Mouse (Mus musculus): ENCODE measurements at regions not wholly inside any gene's neighbourhood (a gene's known extent, or its start where the extent isn't known, plus 50 kb on each side); places are given as distances from the start of the nearest gene placed in this dataset.

DNA sequence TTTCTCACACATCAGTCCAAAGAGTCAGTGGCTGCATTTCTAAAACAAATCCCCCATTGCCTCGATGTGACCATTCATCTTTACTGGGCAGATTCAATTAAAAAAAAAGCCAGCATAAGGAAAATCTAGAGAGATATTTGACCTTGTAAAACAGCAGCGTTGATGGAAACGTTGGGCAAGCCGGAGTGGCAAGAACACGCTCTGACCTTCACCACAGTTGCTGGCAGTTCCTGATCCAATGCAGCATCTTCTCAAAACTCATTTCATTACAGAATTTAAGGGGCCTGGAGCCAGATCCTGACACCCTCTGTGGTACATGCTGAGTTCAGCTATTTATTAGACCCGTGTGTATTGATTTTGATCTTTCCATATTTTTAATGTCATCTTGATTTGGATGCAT lies 225.7 kb upstream of the Rnd3 start:
- Histone ChIP-seq H3K9ac (ENCODE audit: control insufficient read depth, low read depth, low read length, poor library complexity, severe bottlenecking) (no peak overlapping the region), H3K4me3 (ENCODE audit: control insufficient read depth in 1 of 2, insufficient read depth in 1 of 2, low read depth in 2 of 2, low read length in 2 of 2) (no peak overlapping the region), H3K4me1 (ENCODE audit: control insufficient read depth in 1 of 2, insufficient read depth in 2 of 2, low read length in 2 of 2) (no peaks in the 10 kb centered on the region), H3K79me2 (ENCODE audit: control insufficient read depth, insufficient read depth, low read length, poor library complexity) (no peaks in the 10 kb centered on the region), H3K27ac (ENCODE audit: control insufficient read depth, low read depth, low read length) (no peak overlapping the region), H3K9me3 (replicated peaks; ENCODE audit: insufficient read depth, low read length) (no peaks in the 10 kb centered on the region), H3K36me3 (ENCODE audit: control insufficient read depth in 1 of 2, insufficient read depth in 2 of 2, low read length in 2 of 2) (no peaks in the 10 kb centered on the region), H3K27me3 (ENCODE audit: control insufficient read depth in 1 of 2, insufficient read depth in 2 of 2, low read length in 2 of 2) (no peaks in the 10 kb centered on the region)
- TF ChIP-seq MAX (IDR thresholded peaks at IDR 0.05; ENCODE audit: low read length) = no peak
- TF ChIP-seq MXI1 (IDR thresholded peaks at IDR 0.05; ENCODE audit: low read depth, low read length) = no peak
- no peak for DNase-seq (ENCODE audit: low read depth, low spot score)

DNA sequence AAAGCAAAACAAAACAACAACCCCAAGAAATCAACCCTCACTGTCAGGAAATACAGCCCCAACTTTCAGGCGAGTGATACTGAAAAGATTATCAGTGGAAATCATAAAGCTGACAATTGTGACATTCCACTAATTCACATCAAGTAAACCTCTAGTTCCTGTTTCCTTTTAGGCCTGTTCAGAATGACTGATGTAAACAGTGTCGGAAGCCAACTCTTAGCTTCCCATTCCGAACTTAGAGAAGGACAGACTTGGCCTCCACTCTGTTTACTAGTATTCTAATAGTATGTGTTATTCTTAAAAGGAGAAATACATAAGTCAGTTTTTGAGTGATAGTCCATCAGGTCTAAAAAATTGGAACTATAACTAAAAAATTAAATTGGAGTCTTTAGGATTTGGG lies 223.9 kb upstream of the Rnd3 start:
- Histone ChIP-seq H3K9me3 (replicated peaks; ENCODE audit: insufficient read depth, low read length) (no peaks in the 10 kb centered on the region), H3K9ac (ENCODE audit: control insufficient read depth, low read depth, low read length, poor library complexity, severe bottlenecking) (no peak overlapping the region)
- TF ChIP-seq CHD1 (IDR thresholded peaks at IDR 0.05; ENCODE audit: low read depth, low read length) (no peak), ZNF384 (IDR thresholded peaks at IDR 0.05; ENCODE audit: low read depth, low read length) (no peak), USF2 (IDR thresholded peaks at IDR 0.05; ENCODE audit: borderline replicate concordance in 1 of 2, insufficient read depth in 1 of 2, low read depth in 1 of 2, low read length in 2 of 2) (no peak), EP300 (IDR thresholded peaks at IDR 0.05; ENCODE audit: low read depth in 1 of 2, low read length in 2 of 2) (no peak), E2F4 (IDR thresholded peaks at IDR 0.05; ENCODE audit: borderline replicate concordance, low read depth, low read length) (no peak), MAX (IDR thresholded peaks at IDR 0.05; ENCODE audit: low read length) (no peak), UBTF (IDR thresholded peaks at IDR 0.05; ENCODE audit: borderline replicate concordance, insufficient read depth, low read depth, low read length) (no peak), POLR2A (IDR thresholded peaks at IDR 0.05; ENCODE audit: control insufficient read depth in 1 of 2, insufficient read depth in 1 of 2, low read depth in 1 of 2, low read length in 2 of 2, poor library complexity in 1 of 2) (no peak), TBP (IDR thresholded peaks at IDR 0.05; ENCODE audit: low read depth, low read length) (no peak), NELFE (IDR thresholded peaks at IDR 0.05; ENCODE audit: low read depth, low read length) (no peak)

DNA sequence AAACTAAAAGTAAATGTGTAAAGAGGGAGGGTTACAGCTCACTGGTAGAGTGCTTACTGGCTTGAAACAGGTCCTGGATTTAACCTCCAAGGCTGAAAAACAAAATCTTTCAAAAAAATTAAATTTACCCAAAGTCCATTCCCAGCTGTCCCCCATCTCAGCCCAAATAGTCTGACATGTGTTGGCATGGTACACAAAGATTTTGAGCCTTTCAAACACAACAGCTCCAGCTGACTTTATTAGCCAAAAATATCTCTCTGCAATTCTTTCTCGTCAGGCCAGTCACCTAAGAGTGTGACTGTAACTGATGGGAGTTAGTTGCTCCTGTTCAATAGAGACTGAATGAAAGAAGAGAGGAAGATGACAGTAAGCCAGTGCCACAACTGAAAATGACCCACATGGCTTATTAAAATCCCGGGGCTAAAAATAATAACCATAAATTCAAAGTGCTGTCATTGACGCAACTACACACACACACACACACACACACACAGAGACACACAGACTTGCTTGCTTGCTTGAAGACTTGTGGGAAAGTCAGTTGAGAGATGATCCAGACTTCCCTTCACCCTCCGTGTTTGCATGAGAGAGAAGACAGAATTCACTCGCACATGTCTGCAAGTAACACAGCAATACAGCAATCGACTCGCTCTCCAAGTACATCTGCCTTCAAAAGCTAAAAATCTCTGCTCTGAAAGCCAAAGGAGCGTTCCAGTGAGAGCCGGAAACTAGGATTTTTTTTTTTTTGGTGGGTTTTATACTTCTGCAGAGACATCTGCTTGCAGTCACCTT lies 214.1 kb upstream of the Rnd3 start:
- Histone ChIP-seq H3K27me3 (ENCODE audit: control insufficient read depth in 1 of 2, insufficient read depth in 2 of 2, low read length in 2 of 2) (no peaks in the 10 kb centered on the region), H3K4me1 (ENCODE audit: control insufficient read depth in 1 of 2, insufficient read depth in 2 of 2, low read length in 2 of 2) (no peaks in the 10 kb centered on the region), H3K9ac (ENCODE audit: control insufficient read depth, low read depth, low read length, poor library complexity, severe bottlenecking) (no peak overlapping the region), H3K27ac (ENCODE audit: control insufficient read depth, low read depth, low read length) (no peak overlapping the region), H3K9me3 (replicated peaks; ENCODE audit: insufficient read depth, low read length) (no peaks in the 10 kb centered on the region), H3K36me3 (ENCODE audit: control insufficient read depth in 1 of 2, insufficient read depth in 2 of 2, low read length in 2 of 2) (no peaks in the 10 kb centered on the region), H3K79me2 (ENCODE audit: control insufficient read depth, insufficient read depth, low read length, poor library complexity) (no peaks in the 10 kb centered on the region), H3K4me3 (ENCODE audit: control insufficient read depth in 1 of 2, insufficient read depth in 1 of 2, low read depth in 2 of 2, low read length in 2 of 2) (no peak overlapping the region)
- DNase-seq (ENCODE audit: low read depth, low spot score) = no peak
- TF ChIP-seq CHD2 (IDR thresholded peaks at IDR 0.05; ENCODE audit: low read length) (no peak), MEF2A (IDR thresholded peaks at IDR 0.05; ENCODE audit: extremely low read depth, insufficient replicate concordance, low read depth, low read length, poor library complexity, severe bottlenecking) (no peak), POLR2AphosphoS2 (IDR thresholded peaks at IDR 0.05; ENCODE audit: low read length) (no peak), EP300 (IDR thresholded peaks at IDR 0.05; ENCODE audit: low read depth in 1 of 2, low read length in 2 of 2) (no peak), RCOR1 (IDR thresholded peaks at IDR 0.05; ENCODE audit: low read depth, low read length) (no peak), TCF12 (IDR thresholded peaks at IDR 0.05; ENCODE audit: low read depth, low read length) (no peak), ZC3H11A (IDR thresholded peaks at IDR 0.05; ENCODE audit: low read depth, low read length) (no peak), ZKSCAN1 (IDR thresholded peaks at IDR 0.05; ENCODE audit: low read depth, low read length) (no peak), MYB (IDR thresholded peaks at IDR 0.05; ENCODE audit: low read depth, low read length) (no peak), SMC3 (IDR thresholded peaks at IDR 0.05; ENCODE audit: low read depth, low read length) (no peak), NRF1 (IDR thresholded peaks at IDR 0.05; ENCODE audit: insufficient read depth, low read depth, low read length, poor library complexity, severe bottlenecking) (no peak), HCFC1 (IDR thresholded peaks at IDR 0.05; ENCODE audit: low read depth, low read length) (no peak), MAZ (IDR thresholded peaks at IDR 0.05; ENCODE audit: low read depth, low read length) (no peak), UBTF (IDR thresholded peaks at IDR 0.05; ENCODE audit: borderline replicate concordance, insufficient read depth, low read depth, low read length) (no peak), POLR2AphosphoS5 (IDR thresholded peaks at IDR 0.05; ENCODE audit: borderline replicate concordance, low read depth, low read length) (no peak), GABPA (IDR thresholded peaks at IDR 0.05; ENCODE audit: low read depth, low read length) (no peak)

More for the DNA sequence above, 223.9 kb upstream of the Rnd3 start:
- Histone ChIP-seq H3K27ac (ENCODE audit: control insufficient read depth, low read depth, low read length) (no peak overlapping the region), H3K4me3 (ENCODE audit: control insufficient read depth in 1 of 2, insufficient read depth in 1 of 2, low read depth in 2 of 2, low read length in 2 of 2) (no peak overlapping the region), H3K79me2 (ENCODE audit: control insufficient read depth, insufficient read depth, low read length, poor library complexity) (no peaks in the 10 kb centered on the region), H3K4me1 (ENCODE audit: control insufficient read depth in 1 of 2, insufficient read depth in 2 of 2, low read length in 2 of 2) (no peaks in the 10 kb centered on the region), H3K27me3 (ENCODE audit: control insufficient read depth in 1 of 2, insufficient read depth in 2 of 2, low read length in 2 of 2) (no peaks in the 10 kb centered on the region), H3K36me3 (ENCODE audit: control insufficient read depth in 1 of 2, insufficient read depth in 2 of 2, low read length in 2 of 2) (no peaks in the 10 kb centered on the region)
- DNase-seq (ENCODE audit: low read depth, low spot score) = no peak

Data from MEL (cell line).